Mouse (Mus musculus) left cerebral cortex, adult 2 months (tissue): ENCODE results near the gene Alyref2. TPM values are rescaled to one million over a fixed set of nuclear protein-coding genes. Genes with fewer than 3 reads are reported as not detected.

ENCODE experiments used
- DNase-seq, 2 experiments: peaks; one replicate each; pipeline ENCODE4 v3.0.0; 2021 to 2022; ENCODE audit warnings: low spot score in 2 of 2, mixed read lengths in 1 of 2; ENCODE audit errors: extremely low spot score in 1 of 2
- H3K27ac ChIP-seq: fragments of 200-600 bp; 2 replicates; pipeline ENCODE4 v1.8.1; 2022
- H3K4me3 ChIP-seq: fragments of 200-600 bp; 2 replicates; pipeline ENCODE4 v1.8.1; 2022
- CTCF ChIP-seq: fragments of 200-600 bp; IDR thresholded peaks from 2 replicates; pipeline ENCODE4 v1.8.1; 2022; ENCODE audit warnings: antibody characterized with exemption, mild to moderate bottlenecking, moderate library complexity
- intact Hi-C: fragments of 180-260 bp; cut with DNase I; formaldehyde crosslinking; loops from one replicate; pipeline ENCODE4 v1.15.1; 2025
- total RNA-seq, 2 experiments: library from RNA; stranded (reverse); gene quantifications; 2 replicates each; pipeline ENCODE4 v1.2.3; 2021

Alyref2 gene
- total RNA-seq, 2 experiments from 2014 or later = 4.9 to 5.4 TPM

DNA sequence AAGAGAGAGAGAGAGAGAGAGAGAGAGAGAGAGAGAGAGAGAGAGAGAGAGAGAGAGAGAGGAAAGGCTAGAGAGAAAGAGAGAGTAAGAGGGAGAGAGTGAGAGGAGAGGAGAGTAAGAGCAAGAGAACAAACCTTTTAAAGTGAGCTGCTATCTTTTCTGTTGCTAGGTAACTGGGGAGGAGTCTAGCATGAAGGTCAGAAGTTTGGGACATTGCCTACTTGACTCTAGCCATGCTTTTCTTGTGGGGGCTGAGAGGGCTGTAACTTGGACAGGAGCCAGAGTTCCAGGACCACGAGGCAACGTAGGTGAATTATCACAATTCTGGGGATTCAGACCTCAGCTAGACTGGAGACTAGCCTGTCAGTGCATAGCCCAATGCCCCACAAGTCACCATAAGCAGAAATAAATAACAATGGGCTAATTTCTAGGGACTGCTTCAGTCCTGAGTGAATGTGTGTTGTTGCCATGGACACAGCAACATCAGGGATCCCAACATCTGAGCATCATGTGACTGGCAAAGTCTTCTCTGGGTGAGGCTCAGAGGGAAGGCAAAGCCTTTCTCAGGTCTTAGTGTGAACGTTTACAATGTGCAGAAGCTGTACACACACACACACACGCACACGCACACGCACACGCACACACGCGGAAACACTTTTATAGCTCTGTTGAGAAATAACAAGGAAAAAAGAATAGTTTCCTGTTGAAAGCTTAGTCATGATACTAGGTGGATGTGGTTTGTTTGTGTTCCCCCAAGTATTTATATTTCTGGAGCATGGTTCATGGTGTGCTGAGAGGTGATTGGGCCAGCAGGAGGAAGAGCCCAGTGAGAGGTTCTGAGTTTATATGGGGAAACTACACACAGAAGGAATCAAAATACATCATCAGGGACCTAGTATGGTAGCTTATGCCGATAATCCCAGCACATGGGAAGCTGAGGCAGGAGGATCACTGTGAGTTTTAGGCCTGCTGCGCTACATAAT, 50.4 kb downstream of the Alyref2 start:
- intact Hi-C loops = no loop called here
- H3K4me3 ChIP-seq = no peak overlapping the region
- TF ChIP-seq CTCF = no peak
- no peak for DNase-seq
- no peak overlapping the region for H3K27ac ChIP-seq

Other genes starting within 250 kb of the Alyref2 start
- 10 to 100 TPM; 57.0 to 69.2 TPM for gene B4galt3, start 233.2 kb upstream of the Alyref2 start, total RNA-seq
- gene Ppox, start 222.3 kb upstream of the Alyref2 start, total RNA-seq = 10 to 100 TPM; 26.0 to 32.1 TPM
- gene Usp21, start 215.5 kb upstream of the Alyref2 start, total RNA-seq = 10 to 100 TPM; 59.8 to 65.7 TPM
- 100 to 1,000 TPM; 101 to 108 TPM for gene Ufc1, start 208.5 kb upstream of the Alyref2 start, total RNA-seq
- 10 to 100 TPM; 40.4 to 40.9 TPM for gene Dedd, start 174.3 kb upstream of the Alyref2 start, total RNA-seq
- gene Nit1, start 157.8 kb upstream of the Alyref2 start, total RNA-seq = 10 to 100 TPM; 43.3 to 44.3 TPM
- 100 to 1,000 TPM; 186 to 191 TPM for gene Pfdn2, start 157.8 kb upstream of the Alyref2 start, total RNA-seq
- 1 to 10 TPM; 6.2 to 7.1 TPM for gene Klhdc9, start 142.7 kb upstream of the Alyref2 start, total RNA-seq
- 1 to 10 TPM; 3.0 to 3.1 TPM for gene Nectin4, start 133.4 kb upstream of the Alyref2 start, total RNA-seq
- gene Arhgap30, start 114.5 kb upstream of the Alyref2 start, total RNA-seq = 1 to 10 TPM; 2.0 to 2.2 TPM
- gene Usf1, start 92.2 kb upstream of the Alyref2 start, total RNA-seq = 100 to 1,000 TPM in 1 of 2 experiments, 10 to 100 TPM in 1; 99.7 to 106 TPM
- 1 to 10 TPM; 2.9 to 4.3 TPM for gene Tstd1, start 84.6 kb upstream of the Alyref2 start, total RNA-seq
- 1 to 10 TPM; 4.9 to 6.2 TPM for gene F11r, start 65.9 kb upstream of the Alyref2 start, total RNA-seq
- not detected for gene Itln1, start 31.8 kb downstream of the Alyref2 start, total RNA-seq
- gene Cd244a, start 55.7 kb downstream of the Alyref2 start, total RNA-seq = not detected
- not detected for gene Ly9, start 103.9 kb downstream of the Alyref2 start, total RNA-seq
- gene Slamf7, start 149.6 kb downstream of the Alyref2 start, total RNA-seq = under 1 TPM in 1 of 2 experiments, not detected in 1; 0.40 TPM
- under 1 TPM; 0.38 to 0.40 TPM for gene Cd48, start 178.5 kb downstream of the Alyref2 start, total RNA-seq